Mouse (Mus musculus) megakaryocyte-erythroid progenitor cell, adult 5 weeks (primary cell): ENCODE measurements around the gene Cst3. TPM values are rescaled to one million over a fixed set of nuclear protein-coding genes. Genes with fewer than 3 reads are reported as not detected.

ENCODE experiments used
- polyA plus RNA-seq: library from polyadenylated mRNA; stranded (reverse); fragments of >175 nt; gene quantifications from 2 replicates; pipeline ENCODE4 v1.2.3, GENCODE M21; 2012

The Cst3 gene
- polyA plus RNA-seq, result 971 and 1,101 TPM in 2 replicates

DNA sequence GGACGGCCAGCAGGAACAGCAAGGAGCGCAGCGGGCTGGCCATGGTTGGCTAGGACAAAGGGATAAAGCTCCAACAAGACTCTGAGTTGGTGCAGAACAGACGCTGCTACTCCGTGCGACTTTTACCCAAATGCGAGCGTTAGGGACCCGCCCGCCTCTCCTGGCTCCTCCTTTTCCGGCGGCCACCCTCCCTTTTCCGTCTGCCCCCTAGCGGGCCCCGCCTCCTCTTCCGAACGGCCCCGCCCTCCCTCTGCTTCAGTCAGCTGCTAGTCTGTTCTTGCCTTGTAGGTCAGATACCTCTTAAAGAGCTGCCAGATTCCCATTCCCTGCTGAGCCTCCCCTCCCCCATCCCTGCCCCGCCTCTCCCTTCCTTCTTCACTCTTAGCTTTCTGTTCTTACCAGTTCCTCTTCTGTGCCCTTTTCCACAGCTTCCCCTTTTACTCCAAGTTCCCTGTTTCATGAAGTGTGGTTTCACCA lies at the start of gene Cst3:
TSS of gene Cst3 (minus strand) at position 358 of the 477 bp plus-strand sequence.

DNA sequence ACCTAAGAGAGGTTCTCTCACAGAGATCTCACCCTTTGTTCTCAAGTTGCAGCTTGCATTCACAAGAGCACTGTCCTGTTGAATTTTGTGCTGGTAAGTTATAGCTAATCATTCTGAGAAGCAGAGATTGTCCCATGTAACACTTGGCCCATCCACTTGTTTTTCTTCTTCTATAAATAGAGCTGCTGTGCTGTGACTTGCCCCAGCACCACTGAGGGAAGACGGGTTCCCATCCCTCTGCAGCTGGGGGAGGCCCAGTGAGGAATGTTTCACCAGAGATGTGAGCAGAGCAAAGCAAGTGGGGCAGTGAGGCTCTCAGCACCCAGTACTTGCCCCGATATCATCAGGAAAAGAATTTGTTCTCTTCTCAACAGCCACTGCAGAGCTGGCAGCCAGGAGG lies 10.5 kb downstream of the Cst3 start, which contains the start of gene 9230104L09Rik:
TSS of gene 9230104L09Rik (minus strand) at position 73 of the 400 bp plus-strand sequence.

DNA sequence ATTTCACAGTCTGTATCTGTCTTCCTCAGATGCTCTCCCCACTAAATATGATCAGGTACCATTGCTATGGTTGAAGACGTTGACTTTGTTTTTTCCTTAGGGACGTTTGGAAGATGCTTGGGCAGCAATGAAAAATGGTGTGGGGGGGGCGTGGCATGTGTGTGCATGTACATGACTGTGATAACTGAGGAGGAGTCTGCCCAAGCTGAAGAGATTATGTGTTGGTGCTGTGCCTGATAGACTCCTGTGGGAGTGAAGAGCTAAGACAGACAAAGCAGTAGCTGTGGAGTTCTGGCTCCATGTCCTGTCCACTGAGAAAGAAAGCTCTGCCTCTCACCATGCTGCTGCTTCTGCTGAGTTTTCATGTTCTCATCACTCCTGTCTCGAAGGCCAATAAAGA lies 40.6 kb downstream of the Cst3 start, which contains the start of gene Cst9:
TSS of gene Cst9 (plus strand) at position 236 of the 400 bp plus-strand sequence.

Other genes with a start within 250 kb of the Cst3 start
- gene Nxt1, start 203.1 kb downstream of the Cst3 start, polyA plus RNA-seq, result 35.0 and 49.1 TPM in 2 replicates
- gene Gzf1, start 194.7 kb downstream of the Cst3 start, polyA plus RNA-seq, result 11.8 and 12.8 TPM in 2 replicates
- 0.17 and 0.19 TPM in 2 replicates for gene Napb, start 143.2 kb downstream of the Cst3 start, polyA plus RNA-seq
- gene Cstl1, start 125.3 kb downstream of the Cst3 start, polyA plus RNA-seq, result not detected in 2 replicates
- gene Cst11, start 104.2 kb downstream of the Cst3 start, polyA plus RNA-seq, result not detected in 2 replicates
- gene 8030411F24Rik, start 93.7 kb downstream of the Cst3 start, polyA plus RNA-seq, result not detected in 2 replicates
- not detected in 2 replicates for gene Cst12, start 86.3 kb downstream of the Cst3 start, polyA plus RNA-seq
- not detected in 2 replicates for gene Cst8, start 76.9 kb downstream of the Cst3 start, polyA plus RNA-seq
- gene Cst13, start 55.6 kb downstream of the Cst3 start, polyA plus RNA-seq, result not detected in 2 replicates
- gene Cst9, start 40.5 kb downstream of the Cst3 start, polyA plus RNA-seq, result not detected in 2 replicates
- gene 9230104L09Rik, start 10.7 kb downstream of the Cst3 start, polyA plus RNA-seq, result not detected in 2 replicates
- not detected in 2 replicates for gene Gm1330, start 127.6 kb upstream of the Cst3 start, polyA plus RNA-seq
- gene Gm10750, start 141.5 kb upstream of the Cst3 start, polyA plus RNA-seq, result not detected in 2 replicates